Comparison of ENCODE assay signal across 14 mouse cellular contexts in genomic region chrX:142647202-142647601, GRCm38 (mm10).
"Had no signal": no experiment of that assay in that cellular context is flagged by ENCODE, and none has a peak within 500 bp of the region (broad histone marks: within the 10 kb centered on the region; RNA-seq: fewer than 3 reads in every experiment).

No protein-coding gene starts in this region.

- ATAC-seq: midbrain, embryonic 15.5 days had no signal

- H3K27me3 ChIP-seq: lung, embryonic 15.5 days; midbrain, embryonic 15.5 days; neural tube, embryonic 12.5 days; stomach, embryonic 15.5 days had no signal

- H3K9ac ChIP-seq: limb, embryonic 12.5 days; lung, embryonic 15.5 days; midbrain, embryonic 15.5 days; neural tube, embryonic 12.5 days; stomach, embryonic 15.5 days had no signal

- H3K4me1 ChIP-seq: limb, embryonic 12.5 days; lung, embryonic 15.5 days; midbrain, embryonic 15.5 days; neural tube, embryonic 12.5 days; stomach, embryonic 15.5 days had no signal

- H3K36me3 ChIP-seq: limb, embryonic 12.5 days; lung, embryonic 15.5 days; midbrain, embryonic 15.5 days; neural tube, embryonic 12.5 days; stomach, embryonic 15.5 days had no signal

- H3K4me3 ChIP-seq: limb, embryonic 12.5 days; lung, embryonic 15.5 days; megakaryocyte, embryonic 14.5 days; midbrain, embryonic 15.5 days; neural tube, embryonic 12.5 days; stomach, embryonic 15.5 days had no signal

- H3K27ac ChIP-seq: limb, embryonic 12.5 days; lung, embryonic 15.5 days; macrophage; midbrain, embryonic 15.5 days; neural tube, embryonic 12.5 days; stomach, embryonic 15.5 days had no signal

- H3K9me3 ChIP-seq: limb, embryonic 12.5 days; lung, embryonic 15.5 days; megakaryocyte, embryonic 14.5 days; midbrain, embryonic 15.5 days; neural tube, embryonic 12.5 days; stomach, embryonic 15.5 days had no signal

- DNase-seq: kidney, adult 11 months; kidney, adult 9 months; kidney, postnatal 14 days; lung, postnatal 14 days; retina, postnatal 1 day; right cerebral cortex, postnatal 4 days had no signal

- H3K4me2 ChIP-seq: limb, embryonic 12.5 days; lung, embryonic 15.5 days; midbrain, embryonic 11.5 days; midbrain, embryonic 15.5 days; neural tube, embryonic 12.5 days; stomach, embryonic 15.5 days had no signal
